Mouse (Mus musculus): Measurements from ENCODE around the gene Nrip2.

DNA sequence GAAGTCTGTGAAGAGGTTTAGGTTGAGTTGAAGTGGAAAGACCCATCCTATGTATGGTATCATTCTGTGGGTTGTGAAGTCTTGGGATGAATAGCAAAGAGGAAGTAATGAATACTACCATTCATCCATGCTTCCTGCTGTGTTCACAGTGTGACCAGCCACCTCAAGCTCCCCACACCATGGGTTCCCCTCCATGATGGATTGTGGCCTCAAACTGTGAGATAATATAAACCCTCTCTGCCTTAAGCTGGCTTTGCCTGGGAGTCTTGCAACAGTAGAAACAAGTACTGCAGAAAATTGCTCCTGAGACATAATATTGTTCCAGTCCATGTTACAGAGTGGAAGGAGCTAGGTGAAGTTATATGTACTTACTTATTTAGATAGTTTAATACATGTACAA, 62.5 kb downstream of the Nrip2 start:
- no peak for TF ChIP-seq POLR2A (IDR thresholded peaks at IDR 0.05; ENCODE audit: borderline replicate concordance, extremely low read depth, low read depth, low read length)
- no peak for TF ChIP-seq CTCF (IDR thresholded peaks at IDR 0.05; ENCODE audit: insufficient read depth, low read length)

All from lung, adult 2 months (tissue).